Mouse (Mus musculus) G1E (cell line): ENCODE results near the gene Lime1. TPM values are rescaled to one million over a fixed set of nuclear protein-coding genes. Genes with fewer than 3 reads are reported as not detected.

Experiments used
- ATAC-seq: 2 replicates; pipeline ENCODE4 v1.8.0; 2016; ENCODE audit warnings: mild to moderate bottlenecking; ENCODE audit not compliant: insufficient number of reproducible peaks, poor library complexity, low FRiP score, severe bottlenecking; ENCODE audit errors: extremely low read depth
- DNase-seq: peaks from one replicate; pipeline ENCODE4 v3.0.0; 2012; ENCODE audit warnings: low spot score
- H3K27me3 ChIP-seq: 2 replicates; pipeline ENCODE4 v1.6.1; 2012; ENCODE audit warnings: mild to moderate bottlenecking, low read length, inconsistent platforms; ENCODE audit not compliant: insufficient read depth
- H3K36me3 ChIP-seq: replicated peaks from 2 replicates; pipeline ENCODE3; 2012; ENCODE audit warnings: mild to moderate bottlenecking, inconsistent platforms
- H3K4me1 ChIP-seq: 2 replicates; pipeline ENCODE4 v1.6.1; 2012; ENCODE audit warnings: low read depth, low read length, inconsistent platforms, mixed read lengths; ENCODE audit not compliant: insufficient read depth
- H3K4me3 ChIP-seq: 2 replicates; pipeline ENCODE4 v1.5.1; 2012; ENCODE audit warnings: low read depth, mild to moderate bottlenecking, inconsistent platforms, low read length, moderate library complexity, mixed read lengths
- H3K9me3 ChIP-seq: replicated peaks from 2 replicates; pipeline ENCODE4 v1.6.1; 2012; ENCODE audit warnings: inconsistent platforms
- CTCF ChIP-seq: IDR thresholded peaks from 2 replicates; pipeline ENCODE4 v1.5.1; 2012; ENCODE audit warnings: low read depth, low read length, inconsistent platforms, mixed read lengths
- GATA1 ChIP-seq: IDR thresholded peaks from 2 replicates; pipeline ENCODE4 v1.6.1; 2012; ENCODE audit warnings: borderline replicate concordance, low read length, inconsistent platforms, mixed read lengths
- GATA2 ChIP-seq: IDR thresholded peaks from 2 replicates; pipeline ENCODE4 v1.6.1; 2012; ENCODE audit warnings: low read depth, low read length, inconsistent platforms, borderline replicate concordance
- POLR2AphosphoS5 ChIP-seq: IDR thresholded peaks from 2 replicates; pipeline ENCODE4 v1.6.1; 2012; ENCODE audit warnings: low read depth, low read length, inconsistent platforms; ENCODE audit not compliant: insufficient replicate concordance
- TAL1 ChIP-seq: conservative IDR thresholded peaks from 2 replicates; pipeline ENCODE4 v1.6.1; 2012; ENCODE audit warnings: low read depth, low read length, inconsistent platforms, mixed read lengths
- polyA plus RNA-seq: library from polyadenylated mRNA; stranded (reverse); fragments of >175 nt; gene quantifications from 2 replicates; pipeline ENCODE4 v1.2.3, GENCODE M21; 2012
- total RNA-seq, 2 experiments: library from RNA; stranded (forward) in 1 of 2; stranded (reverse) in 1 of 2; fragments of 200-1000 nt in 1 of 2; fragments of >200 nt in 1 of 2; fragmentation: Nextera tagmentation in 1 of 2; gene quantifications; 2 replicates each; pipeline ENCODE4 v1.2.3; 2014 to 2017

Gene Lime1
- 13.8 and 16.1 TPM in 2 replicates for total RNA-seq (2014; fragmentation: Nextera tagmentation)
- 15.3 and 18.9 TPM in 2 replicates for total RNA-seq (2017)
- polyA plus RNA-seq: 23.9 and 29.9 TPM in 2 replicates

- ATAC-seq (no peak), DNase-seq (no peak)
- Histone ChIP-seq H3K36me3 (peaks cover 97% of the 10 kb centered on the region), H3K4me3 (no peak within 1 kb of the TSS), H3K4me1 (no peaks in the 10 kb centered on the region), H3K27me3 (no peaks in the 10 kb centered on the region), H3K9me3 (no peaks in the 10 kb centered on the region)
- no peak for TF ChIP-seq GATA1
- no peak for TF ChIP-seq POLR2AphosphoS5
- no peak for TF ChIP-seq GATA2
- TF ChIP-seq CTCF: no peak
- TF ChIP-seq TAL1: no peak
These were observed at the start of gene Lime1 for GRCm38 (mm10) chr2:181379778-181380177. TSS of gene Lime1 (plus strand) at chr2:181380078.

GRCm38 (mm10) chr2:181332542-181332941 is 47.3 kb upstream of the Lime1 start:
- peaks cover 95% of the 10 kb centered on the region for H3K36me3 ChIP-seq
- no peak overlapping the region for H3K4me3 ChIP-seq
- DNase-seq (no peak), ATAC-seq (no peak)
- no peaks in the 10 kb centered on the region for H3K27me3 ChIP-seq
- TF ChIP-seq GATA2: no peak
- no peak for TF ChIP-seq POLR2AphosphoS5
- TF ChIP-seq TAL1: no peak
- TF ChIP-seq GATA1: no peak
- TF ChIP-seq CTCF: no peak
- peaks cover 3% of the 10 kb centered on the region; the same call in 1 of the 2 replicates for H3K4me1 ChIP-seq
- no peaks in the 10 kb centered on the region for H3K9me3 ChIP-seq

- Histone ChIP-seq H3K36me3 (peaks cover 95% of the 10 kb centered on the region), H3K9me3 (no peaks in the 10 kb centered on the region), H3K4me1 (peaks cover 1% of the 10 kb centered on the region; the same call in 1 of the 2 replicates), H3K4me3 (no peak overlapping the region), H3K27me3 (no peaks in the 10 kb centered on the region)
- DNase-seq (peak; percentile 33), ATAC-seq (no peak)
- TF ChIP-seq GATA2 (no peak), TAL1 (no peak), GATA1 (no peak), CTCF (no peak), POLR2AphosphoS5 (no peak)
These were observed 45.9 kb upstream of the Lime1 start for GRCm38 (mm10) chr2:181334023-181334422.

- Histone ChIP-seq H3K27me3 (no peaks in the 10 kb centered on the region), H3K4me1 (no peaks in the 10 kb centered on the region), H3K9me3 (no peaks in the 10 kb centered on the region), H3K36me3 (peaks cover 93% of the 10 kb centered on the region), H3K4me3 (no peak overlapping the region)
- no peak for ATAC-seq
- DNase-seq: no peak
- no peak for TF ChIP-seq TAL1
- TF ChIP-seq GATA1: no peak
- no peak for TF ChIP-seq GATA2
- no peak for TF ChIP-seq POLR2AphosphoS5
- TF ChIP-seq CTCF: no peak
These were observed 39.5 kb upstream of the Lime1 start for GRCm38 (mm10) chr2:181340426-181340825.

GRCm38 (mm10) chr2:181342766-181343165 is 37.1 kb upstream of the Lime1 start:
- H3K27me3 ChIP-seq: no peaks in the 10 kb centered on the region
- no peaks in the 10 kb centered on the region for H3K4me1 ChIP-seq
- DNase-seq: no peak
- TF ChIP-seq GATA1 (no peak), POLR2AphosphoS5 (no peak), TAL1 (no peak), GATA2 (no peak), CTCF (no peak)
- peaks cover 93% of the 10 kb centered on the region for H3K36me3 ChIP-seq
- H3K4me3 ChIP-seq: no peak overlapping the region
- no peak for ATAC-seq
- H3K9me3 ChIP-seq: no peaks in the 10 kb centered on the region

- peaks cover 9% of the 10 kb centered on the region; the same call in 1 of the 2 replicates for H3K4me1 ChIP-seq
- no peak for ATAC-seq
- no peaks in the 10 kb centered on the region for H3K9me3 ChIP-seq
- no peak overlapping the region for H3K4me3 ChIP-seq
- H3K36me3 ChIP-seq: peaks cover 100% of the 10 kb centered on the region
- no peak for DNase-seq
- no peaks in the 10 kb centered on the region for H3K27me3 ChIP-seq
- TF ChIP-seq TAL1: no peak
- TF ChIP-seq CTCF: no peak
- TF ChIP-seq GATA2: no peak
- TF ChIP-seq GATA1: no peak
- no peak for TF ChIP-seq POLR2AphosphoS5
These were observed 23.1 kb upstream of the Lime1 start for GRCm38 (mm10) chr2:181356780-181357179.
